Mouse (Mus musculus) limb, embryonic 14.5 days (tissue): ENCODE results near the gene Rad51b. TPM values are rescaled to one million over a fixed set of nuclear protein-coding genes. Genes with fewer than 3 reads are reported as not detected.

ENCODE experiments used
- ATAC-seq: fragments of 200-750 bp; cut with Nextera tagmentation; 2 replicates; pipeline ENCODE4 v1.8.0; 2017; ENCODE audit warnings: low read depth, moderate number of reproducible peaks, moderate TSS enrichment; ENCODE audit not compliant: low FRiP score
- DNase-seq: peaks from one replicate; pipeline ENCODE4 v3.0.0-alpha.2; 2015; ENCODE audit warnings: low spot score
- H3K27ac ChIP-seq: fragments of 300-500 bp; sonication (generic); replicated peaks from 2 replicates; pipeline ENCODE4 v1.5.1; 2014; ENCODE audit warnings: low read depth, mild to moderate bottlenecking, low read length, moderate library complexity, mixed read lengths
- H3K27me3 ChIP-seq: fragments of 300-500 bp; sonication (generic); 2 replicates; pipeline ENCODE4 v1.6.1; 2014; ENCODE audit warnings: low read length, mixed read lengths; ENCODE audit not compliant: control insufficient read depth, insufficient read depth
- H3K36me3 ChIP-seq: fragments of 300-500 bp; sonication (generic); 2 replicates; pipeline ENCODE4 v1.6.1; 2014; ENCODE audit warnings: mild to moderate bottlenecking, low read length, moderate library complexity, mixed read lengths; ENCODE audit not compliant: control insufficient read depth, insufficient read depth
- H3K4me1 ChIP-seq: fragments of 300-500 bp; sonication (generic); 2 replicates; pipeline ENCODE4 v1.6.1; 2014; ENCODE audit warnings: antibody characterized with exemption, low read length, mixed read lengths; ENCODE audit not compliant: control insufficient read depth, insufficient read depth
- H3K4me2 ChIP-seq: fragments of 300-500 bp; sonication (generic); replicated peaks from 2 replicates; pipeline ENCODE4 v1.6.1; 2014; ENCODE audit warnings: low read depth, mild to moderate bottlenecking, low read length, moderate library complexity; ENCODE audit not compliant: severe bottlenecking
- H3K4me3 ChIP-seq: fragments of 300-500 bp; sonication (generic); replicated peaks from 2 replicates; pipeline ENCODE4 v1.5.1; 2014; ENCODE audit warnings: low read length
- H3K9ac ChIP-seq: fragments of 300-500 bp; sonication (generic); 2 replicates; pipeline ENCODE4 v1.6.1; 2014; ENCODE audit warnings: mild to moderate bottlenecking, low read depth, low read length, moderate library complexity; ENCODE audit not compliant: severe bottlenecking
- H3K9me3 ChIP-seq: fragments of 300-500 bp; sonication (generic); 2 replicates; pipeline ENCODE4 v1.6.1; 2016; ENCODE audit warnings: low read length; ENCODE audit not compliant: control insufficient read depth
- POLR2A ChIP-seq: fragments of 200-500 bp; IDR thresholded peaks from 2 replicates; pipeline ENCODE4 v1.8.0; 2012; ENCODE audit warnings: inconsistent platforms, mild to moderate bottlenecking, moderate library complexity, borderline replicate concordance; ENCODE audit not compliant: insufficient read depth, insufficient read length; ENCODE audit errors: extremely low read depth
- WGBS: fragments of 180-500 bp; shearing (Covaris S2); extraction: QIAGEN DNeasy Blood & Tissue Kit; methylation state at CpG from one replicate; pipeline ENCODE4 v1.1.7; 2014; 5-methylcytosine and 5-hydroxymethylcytosine counted together
- polyA plus RNA-seq, 2 experiments: library from polyadenylated mRNA; depleted of rRNA in 1 of 2; stranded (reverse) in 1 of 2; unstranded in 1 of 2; fragments of >200 nt; fragmentation: Nextera tagmentation in 1 of 2; extraction: Ambion mirVana in 1 of 2; gene quantifications; 2 replicates each; pipeline versions ENCODE4 v1.2.1 to v1.2.3; 2012 to 2014

Rad51b gene
- polyA plus RNA-seq, 2 experiments, result 3.2 to 5.7 TPM

GRCm38 (mm10) chr12:79341291-79341845 is 44.3 kb downstream of the Rad51b start:
- no peaks in the 10 kb centered on the region for H3K27me3 ChIP-seq
- no peak overlapping the region for H3K4me3 ChIP-seq
- no peak for TF ChIP-seq POLR2A
- 38% methylated on average over 6 of the region's 6 CpGs for WGBS
- ATAC-seq (no peak), DNase-seq (no peak)
- H3K9me3 ChIP-seq, result no peaks in the 10 kb centered on the region
- no peaks in the 10 kb centered on the region for H3K36me3 ChIP-seq
- H3K4me2 ChIP-seq, result no peak overlapping the region
- no peak overlapping the region for H3K27ac ChIP-seq
- peaks cover 9% of the 10 kb centered on the region for H3K4me1 ChIP-seq
- H3K9ac ChIP-seq, result no peak overlapping the region

GRCm38 (mm10) chr12:79346198-79346733 is 49.2 kb downstream of the Rad51b start:
- H3K27ac ChIP-seq, result peak overlapping the region; percentile 14
- ATAC-seq (no peak), DNase-seq (no peak)
- H3K9me3 ChIP-seq, result no peaks in the 10 kb centered on the region
- no peaks in the 10 kb centered on the region for H3K36me3 ChIP-seq
- no peak for TF ChIP-seq POLR2A
- WGBS, result 24% methylated on average over 5 of the region's 5 CpGs
- no peak overlapping the region for H3K4me2 ChIP-seq
- H3K4me3 ChIP-seq, result no peak overlapping the region
- H3K4me1 ChIP-seq, result peaks cover 17% of the 10 kb centered on the region
- H3K9ac ChIP-seq, result no peak overlapping the region
- no peaks in the 10 kb centered on the region for H3K27me3 ChIP-seq

- WGBS, result 10% methylated on average over 6 of the region's 6 CpGs
- Histone ChIP-seq H3K4me3 (no peak overlapping the region), H3K27ac (no peak overlapping the region), H3K36me3 (no peaks in the 10 kb centered on the region), H3K27me3 (no peaks in the 10 kb centered on the region), H3K4me2 (no peak overlapping the region), H3K9me3 (no peaks in the 10 kb centered on the region), H3K4me1 (peaks cover 20% of the 10 kb centered on the region; the same call in 1 of the 2 replicates), H3K9ac (no peak overlapping the region)
- peak; percentile 88 for DNase-seq
- TF ChIP-seq POLR2A, result no peak
- peak; percentile 85 for ATAC-seq
Measured at GRCm38 (mm10) chr12:79347643-79348042, 50.6 kb downstream of the Rad51b start.

GRCm38 (mm10) chr12:79351461-79351860 is 54.4 kb downstream of the Rad51b start:
- WGBS, result 88% methylated on average over 7 of the region's 7 CpGs
- no peak for ATAC-seq
- Histone ChIP-seq H3K4me3 (no peak overlapping the region), H3K36me3 (no peaks in the 10 kb centered on the region), H3K9me3 (no peaks in the 10 kb centered on the region), H3K27me3 (no peaks in the 10 kb centered on the region), H3K27ac (no peak overlapping the region), H3K9ac (no peak overlapping the region), H3K4me2 (no peak overlapping the region), H3K4me1 (peaks cover 34% of the 10 kb centered on the region)
- TF ChIP-seq POLR2A, result no peak
- DNase-seq, result no peak

- Histone ChIP-seq H3K27me3 (no peaks in the 10 kb centered on the region), H3K4me2 (no peak overlapping the region), H3K36me3 (no peaks in the 10 kb centered on the region), H3K9me3 (no peaks in the 10 kb centered on the region), H3K9ac (no peak overlapping the region), H3K4me3 (no peak overlapping the region), H3K27ac (no peak overlapping the region), H3K4me1 (peaks cover 27% of the 10 kb centered on the region)
- no peak for ATAC-seq
- TF ChIP-seq POLR2A, result no peak
- 74% methylated on average over 3 of the region's 3 CpGs for WGBS
- DNase-seq, result no peak
Measured at GRCm38 (mm10) chr12:79352086-79352741, 55.1 kb downstream of the Rad51b start.
